Mouse (Mus musculus): ENCODE data around the gene Ppif.

GRCm38 (mm10) chr14:25666668-25667376, 27.1 kb upstream of the Ppif start:
- TF ChIP-seq POLR2A (IDR thresholded peaks at IDR 0.05; ENCODE audit: borderline replicate concordance, extremely low read depth, low read depth, low read length) (no peak), CTCF (IDR thresholded peaks at IDR 0.05; ENCODE audit: insufficient read depth, low read length) (peak; percentile 15; the same call in 1 of the 2 replicates)
